7 mouse cellular contexts compared by ENCODE assay signal in the genomic region with DNA sequence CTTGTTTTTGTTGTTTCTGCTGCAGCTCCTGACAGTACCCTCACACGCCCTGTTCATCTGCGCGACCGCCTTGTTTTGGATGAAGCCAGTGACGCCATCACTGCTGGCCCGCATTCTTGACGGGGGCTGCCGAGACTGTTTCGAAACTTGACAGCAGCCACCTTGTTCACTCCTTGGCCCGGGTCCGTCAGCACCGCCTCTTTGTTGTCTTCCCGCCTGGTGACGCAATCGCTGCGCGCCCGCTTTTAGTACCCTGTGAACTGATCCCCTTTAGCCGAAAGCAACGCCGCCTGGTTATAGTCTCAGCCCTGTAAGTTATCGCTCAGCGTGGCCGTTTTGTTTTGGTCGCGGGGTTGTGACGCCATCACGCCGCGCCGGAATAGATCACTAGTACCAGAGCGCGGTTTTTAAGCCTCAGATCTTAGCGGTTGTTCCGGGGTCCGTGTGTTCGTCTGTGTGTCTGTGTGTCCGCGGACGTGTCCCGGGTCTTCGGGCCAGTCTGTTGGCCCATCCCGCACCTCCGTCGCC. TPM values are rescaled to one million over a fixed set of nuclear protein-coding genes. Genes with fewer than 3 reads are reported as not detected.
A peak's percentile ranks its signal among the peaks of the same experiment; 100 is the strongest.
DNase-seq lines count a peak whose midpoint lies in the region; ATAC-seq lines count a peak whose summit lies in the region.

No protein-coding gene starts in this region.

- peak; percentile 77 for ATAC-seq in embryonic facial prominence, embryonic 12.5 days (ENCODE audit: insufficient number of reproducible peaks, insufficient read depth, low FRiP score, low TSS enrichment)
- peak; percentile 89 for ATAC-seq in limb, embryonic 11.5 days (ENCODE audit: insufficient number of reproducible peaks, low FRiP score, low TSS enrichment, low read depth)
- ATAC-seq in midbrain, embryonic 14.5 days (ENCODE audit: low FRiP score, low TSS enrichment) = peak; percentile 82

- peaks cover 8% of the 10 kb centered on the region; the same call in 1 of the 2 replicates for H3K4me1 ChIP-seq in embryonic facial prominence, embryonic 12.5 days
- H3K4me1 ChIP-seq in limb, embryonic 11.5 days (ENCODE audit: control insufficient read depth, insufficient read depth, low read length) = peaks cover 9% of the 10 kb centered on the region; the same call in 1 of the 2 replicates
- peaks cover 10% of the 10 kb centered on the region for H3K4me1 ChIP-seq in midbrain, embryonic 14.5 days (ENCODE audit: control insufficient read depth, insufficient read depth, low read length)

- H3K4me3 ChIP-seq in embryonic facial prominence, embryonic 12.5 days = peak overlapping the region; percentile 84
- peak overlapping the region; percentile 76 for H3K4me3 ChIP-seq in limb, embryonic 11.5 days (ENCODE audit: low read depth, low read length)
- peak overlapping the region; percentile 71 for H3K4me3 ChIP-seq in midbrain, embryonic 14.5 days (replicated peaks; ENCODE audit: low read depth, low read length)

- H3K9ac ChIP-seq in embryonic facial prominence, embryonic 12.5 days = peak overlapping the region; percentile 66
- peak overlapping the region; percentile 75 for H3K9ac ChIP-seq in limb, embryonic 11.5 days (ENCODE audit: low read length)
- H3K9ac ChIP-seq in midbrain, embryonic 14.5 days (replicated peaks; ENCODE audit: low read length) = peak overlapping the region; percentile 73

- under 1% methylated on average over 45 of the region's 45 CpGs for WGBS in embryonic facial prominence, embryonic 12.5 days
- under 1% methylated on average over 45 of the region's 45 CpGs for WGBS in limb, embryonic 11.5 days
- WGBS in midbrain, embryonic 14.5 days = under 1% methylated on average over 45 of the region's 45 CpGs

- peak overlapping the region; percentile 92 for H3K27ac ChIP-seq in embryonic facial prominence, embryonic 12.5 days
- peak overlapping the region; percentile 79; the same call in 1 of the 2 replicates for H3K27ac ChIP-seq in limb, embryonic 11.5 days (replicated peaks; ENCODE audit: low read depth, low read length)
- H3K27ac ChIP-seq in midbrain, embryonic 14.5 days (replicated peaks; ENCODE audit: low read depth, low read length) = peak overlapping the region; percentile 93

- H3K9me3 ChIP-seq in embryonic facial prominence, embryonic 12.5 days = peaks cover 29% of the 10 kb centered on the region
- H3K9me3 ChIP-seq in limb, embryonic 11.5 days (ENCODE audit: control insufficient read depth, low read length) = peaks cover 6% of the 10 kb centered on the region; the same call in 1 of the 2 replicates
- H3K9me3 ChIP-seq in midbrain, embryonic 14.5 days (ENCODE audit: control insufficient read depth, low read length) = peaks cover 28% of the 10 kb centered on the region

- no peaks in the 10 kb centered on the region for H3K27me3 ChIP-seq in embryonic facial prominence, embryonic 12.5 days
- no peaks in the 10 kb centered on the region for H3K27me3 ChIP-seq in limb, embryonic 11.5 days (ENCODE audit: control insufficient read depth, insufficient read depth, low read length)
- no peaks in the 10 kb centered on the region for H3K27me3 ChIP-seq in midbrain, embryonic 14.5 days (ENCODE audit: control insufficient read depth, insufficient read depth, low read length)

- H3K36me3 ChIP-seq in embryonic facial prominence, embryonic 12.5 days = peaks cover 9% of the 10 kb centered on the region; the same call in 1 of the 2 replicates
- no peaks in the 10 kb centered on the region for H3K36me3 ChIP-seq in limb, embryonic 11.5 days (ENCODE audit: control insufficient read depth, insufficient read depth, low read length)
- H3K36me3 ChIP-seq in midbrain, embryonic 14.5 days (ENCODE audit: control insufficient read depth, insufficient read depth, low read length) = no peaks in the 10 kb centered on the region

- peak; percentile 96 for DNase-seq in adrenal gland, postnatal 25 days
- peak; percentile 99 for DNase-seq in heart, adult 11 months
- DNase-seq in kidney, adult 18-20 months = peak; percentile 97
- peak; percentile 97 for DNase-seq in limb, embryonic 11.5 days (ENCODE audit: low spot score)
- peak; percentile 96 for DNase-seq in midbrain, embryonic 14.5 days
- DNase-seq in spleen, adult 18-20 months = peak; percentile 87 to 93

- peak overlapping the region; percentile 100 for H3K4me2 ChIP-seq in embryonic facial prominence, embryonic 12.5 days (replicated peaks)
- peak overlapping the region; percentile 97 for H3K4me2 ChIP-seq in limb, embryonic 11.5 days (ENCODE audit: low read depth, severe bottlenecking)
- H3K4me2 ChIP-seq in midbrain, embryonic 14.5 days (ENCODE audit: low read length) = peak overlapping the region; percentile 96

RNA-seq across cellular contexts. Expression of gene Gm10775, which starts 18.2 kb away (rescaled TPM):
- total RNA-seq in adrenal gland, postnatal 25 days (2021) = not detected in 2 replicates
- not detected in 2 replicates for polyA plus RNA-seq in embryonic facial prominence, embryonic 12.5 days (2016; fragmentation: Nextera tagmentation; extraction: Ambion mirVana)
- not detected in 2 replicates for polyA plus RNA-seq in limb, embryonic 11.5 days (2014; fragmentation: Nextera tagmentation; extraction: Ambion mirVana)
- polyA plus RNA-seq in midbrain, embryonic 14.5 days (2014; fragmentation: Nextera tagmentation; extraction: Ambion mirVana) = 0.30 TPM in 1 of 2 replicates, not detected in the other

RNA-seq across cellular contexts. Expression of gene Nlrp4f, which starts 35.4 kb away (rescaled TPM):
- 0.55 TPM in 1 of 2 replicates, not detected in the other for total RNA-seq in adrenal gland, postnatal 25 days (2021)
- polyA plus RNA-seq in embryonic facial prominence, embryonic 12.5 days (2016; fragmentation: Nextera tagmentation; extraction: Ambion mirVana) = not detected in 2 replicates
- polyA plus RNA-seq in limb, embryonic 11.5 days (2014; fragmentation: Nextera tagmentation; extraction: Ambion mirVana) = 0.40 TPM in 1 of 2 replicates, not detected in the other
- 0.08 TPM in 1 of 2 replicates, not detected in the other for polyA plus RNA-seq in midbrain, embryonic 14.5 days (2014; fragmentation: Nextera tagmentation; extraction: Ambion mirVana)

RNA-seq across cellular contexts. Expression of gene Zfp369, which starts 37.5 kb away (rescaled TPM):
- total RNA-seq in adrenal gland, postnatal 25 days (2021) = 32.0 and 32.4 TPM in 2 replicates
- 19.2 and 20.8 TPM in 2 replicates for polyA plus RNA-seq in embryonic facial prominence, embryonic 12.5 days (2016; fragmentation: Nextera tagmentation; extraction: Ambion mirVana)
- 19.7 and 23.0 TPM in 2 replicates for polyA plus RNA-seq in limb, embryonic 11.5 days (2014; fragmentation: Nextera tagmentation; extraction: Ambion mirVana)
- polyA plus RNA-seq in midbrain, embryonic 14.5 days (2014; fragmentation: Nextera tagmentation; extraction: Ambion mirVana) = 25.7 and 27.3 TPM in 2 replicates

Comparison
In these comparisons a context has a peak if more than half of its experiments do, and no peak if none do; other contexts are left out.
1. Peak in every context shown above with its lines: DNase-seq, ATAC-seq, H3K4me3 ChIP-seq and H3K27ac ChIP-seq.